Mouse (Mus musculus): Measurements from ENCODE around the gene Gm10306. TPM values are rescaled to one million over a fixed set of nuclear protein-coding genes. Genes with fewer than 3 reads are reported as not detected.

Gene Gm10306
- total and polyA plus RNA-seq, 3 experiments: 0.68 TPM; not detected in 2

- peak overlapping the region; percentile 84 for H3K4me2 ChIP-seq (ENCODE audit: insufficient read depth, low read depth, poor library complexity, severe bottlenecking)
- peaks cover 41% of the 10 kb centered on the region for H3K79me2 ChIP-seq (replicated peaks; ENCODE audit: control insufficient read depth, extremely low read depth, insufficient read depth, poor library complexity, severe bottlenecking)
- H3K36me3 ChIP-seq (replicated peaks in 1 of 2; ENCODE audit: control insufficient read depth in 1 of 2, insufficient read depth in 1 of 2, low read length in 1 of 2): peaks cover 0 to 7% of the 10 kb centered on the region in 2 experiments
- H3K27ac ChIP-seq (ENCODE audit: insufficient read depth, low read depth): no peak overlapping the region
- H3K4me3 ChIP-seq (replicated peaks in 1 of 3; ENCODE audit: low read depth in 2 of 3, low read length in 2 of 3, poor library complexity in 1 of 3): peak overlapping the region in 2 of 3 experiments; percentile 33 to 44
- in situ Hi-C loops (cut with MboI; ENCODE audit: low pct_ligation_motif_present, low pct_unique_long_range_greater_than_20kb, low sequenced_read_pairs): no loop called here
- dilution Hi-C loops (cut with MboI; ENCODE audit: extremely low pct_ligation_motif_present, extremely low pct_unique_long_range_greater_than_20kb, low sequenced_read_pairs): no loop called here
- H3K9ac ChIP-seq (ENCODE audit: insufficient read depth, low read depth): 0 out of 2 replicates have a peak overlapping the region, but pooled peaks have one; percentile 85
- TF ChIP-seq CTCF (conservative IDR thresholded peaks at IDR 0.05 in 1 of 2, IDR thresholded peaks at IDR 0.05 in 1 of 2; ENCODE audit: low read depth in 2 of 2, low read length in 2 of 2) (peak in 1 of 2 experiments; percentile 54; a peak in 2 of 4 replicates), CHD2 (IDR thresholded peaks at IDR 0.05; ENCODE audit: low read length) (no peak)
- no peaks in the 10 kb centered on the region for H3K9me3 ChIP-seq (replicated peaks; ENCODE audit: low read length)
- H3K4me1 ChIP-seq (ENCODE audit: control insufficient read depth in 1 of 2, insufficient read depth in 2 of 2): peaks cover 3 to 26% of the 10 kb centered on the region in 2 experiments; a peak in 3 of 4 replicates
- no peaks in the 10 kb centered on the region for H3K27me3 ChIP-seq (replicated peaks)
- peak; percentile 22 for DNase-seq (ENCODE audit: extremely low read depth)
Measured at GRCm38 (mm10) chr4:94601395-94601794, 45.0 kb downstream of the Gm10306 start.

GRCm38 (mm10) chr4:94602496-94603030, 46.2 kb downstream of the Gm10306 start:
- TF ChIP-seq IRF4 (IDR thresholded peaks at IDR 0.05; ENCODE audit: low read depth, low read length) (no peak), SIN3A (IDR thresholded peaks at IDR 0.05; ENCODE audit: low read length) (peak; percentile 46; the same call in 1 of the 2 replicates)
- peak overlapping the region; percentile 30; the same call in 1 of the 2 replicates for H3K27ac ChIP-seq (ENCODE audit: insufficient read depth, low read depth)
- peak overlapping the region; percentile 84 for H3K4me2 ChIP-seq (ENCODE audit: insufficient read depth, low read depth, poor library complexity, severe bottlenecking)
- peak overlapping the region; percentile 94 to 98 (median 96) for H3K4me3 ChIP-seq (replicated peaks in 1 of 3; ENCODE audit: low read depth in 2 of 3, low read length in 2 of 3, poor library complexity in 1 of 3)
- H3K9me3 ChIP-seq (replicated peaks; ENCODE audit: low read length): no peaks in the 10 kb centered on the region
- no peak for DNase-seq (ENCODE audit: extremely low read depth)
- H3K9ac ChIP-seq (ENCODE audit: insufficient read depth, low read depth): peak overlapping the region; percentile 85
- H3K79me2 ChIP-seq (replicated peaks; ENCODE audit: control insufficient read depth, extremely low read depth, insufficient read depth, poor library complexity, severe bottlenecking): peaks cover 39% of the 10 kb centered on the region
- dilution Hi-C loops (cut with MboI; ENCODE audit: extremely low pct_ligation_motif_present, extremely low pct_unique_long_range_greater_than_20kb, low sequenced_read_pairs): no loop called here
- in situ Hi-C loops (cut with MboI; ENCODE audit: low pct_ligation_motif_present, low pct_unique_long_range_greater_than_20kb, low sequenced_read_pairs): no loop called here
- H3K27me3 ChIP-seq (replicated peaks): no peaks in the 10 kb centered on the region
- H3K4me1 ChIP-seq (ENCODE audit: control insufficient read depth in 1 of 2, insufficient read depth in 2 of 2): peaks cover 3 to 26% of the 10 kb centered on the region in 2 experiments; a peak in 3 of 4 replicates
- H3K36me3 ChIP-seq (replicated peaks in 1 of 2; ENCODE audit: control insufficient read depth in 1 of 2, insufficient read depth in 1 of 2, low read length in 1 of 2): peaks cover 0 to 5% of the 10 kb centered on the region in 2 experiments

- dilution Hi-C loops (cut with MboI; ENCODE audit: extremely low pct_ligation_motif_present, extremely low pct_unique_long_range_greater_than_20kb, low sequenced_read_pairs): no loop called here
- H3K36me3 ChIP-seq (replicated peaks in 1 of 2; ENCODE audit: control insufficient read depth in 1 of 2, insufficient read depth in 1 of 2, low read length in 1 of 2): peaks cover 0 to 3% of the 10 kb centered on the region in 2 experiments
- peaks cover 3 to 26% of the 10 kb centered on the region in 2 experiments; a peak in 3 of 4 replicates for H3K4me1 ChIP-seq (ENCODE audit: control insufficient read depth in 1 of 2, insufficient read depth in 2 of 2)
- in situ Hi-C loops (cut with MboI; ENCODE audit: low pct_ligation_motif_present, low pct_unique_long_range_greater_than_20kb, low sequenced_read_pairs): no loop called here
- H3K9ac ChIP-seq (ENCODE audit: insufficient read depth, low read depth): peak within 1 kb of the TSS; percentile 85
- H3K4me2 ChIP-seq (ENCODE audit: insufficient read depth, low read depth, poor library complexity, severe bottlenecking): peak within 1 kb of the TSS; percentile 85
- peak within 1 kb of the TSS; percentile 57 for H3K27ac ChIP-seq (ENCODE audit: insufficient read depth, low read depth)
- H3K4me3 ChIP-seq (replicated peaks in 1 of 3; ENCODE audit: low read depth in 2 of 3, low read length in 2 of 3, poor library complexity in 1 of 3): peak within 1 kb of the TSS; percentile 94 to 98 (median 96)
- H3K79me2 ChIP-seq (replicated peaks; ENCODE audit: control insufficient read depth, extremely low read depth, insufficient read depth, poor library complexity, severe bottlenecking): peaks cover 33% of the 10 kb centered on the region
- DNase-seq (ENCODE audit: extremely low read depth): peak; percentile 88
- H3K27me3 ChIP-seq (replicated peaks): no peaks in the 10 kb centered on the region
- H3K9me3 ChIP-seq (replicated peaks; ENCODE audit: low read length): no peaks in the 10 kb centered on the region
- TF ChIP-seq CTCF (conservative IDR thresholded peaks at IDR 0.05 in 1 of 2, IDR thresholded peaks at IDR 0.05 in 1 of 2; ENCODE audit: low read depth in 2 of 2, low read length in 2 of 2) (no peak), MAFK (IDR thresholded peaks at IDR 0.05; ENCODE audit: insufficient replicate concordance, low read length) (peak; percentile 51; the same call in 1 of the 2 replicates), RAD21 (IDR thresholded peaks at IDR 0.05; ENCODE audit: low read depth, low read length) (no peak), ZC3H11A (IDR thresholded peaks at IDR 0.05; ENCODE audit: low read depth, low read length) (no peak), SMC3 (IDR thresholded peaks at IDR 0.05; ENCODE audit: low read depth, low read length) (no peak), TCF12 (IDR thresholded peaks at IDR 0.05; ENCODE audit: low read depth, low read length) (peak; percentile 53; the same call in 1 of the 2 replicates), ELF1 (IDR thresholded peaks at IDR 0.05; ENCODE audit: low read depth, low read length) (peak; percentile 91), SIN3A (IDR thresholded peaks at IDR 0.05; ENCODE audit: low read length) (peak; percentile 47; the same call in 1 of the 2 replicates), POLR2A (IDR thresholded peaks at IDR 0.05; ENCODE audit: low read depth, low read length) (peak; percentile 71), NRF1 (IDR thresholded peaks at IDR 0.05; ENCODE audit: low read depth, low read length) (peak; percentile 38; the same call in 1 of the 2 replicates), USF2 (conservative IDR thresholded peaks at IDR 0.05; ENCODE audit: low read depth, low read length) (no peak), MEF2A (IDR thresholded peaks at IDR 0.05; ENCODE audit: borderline replicate concordance, low read depth, low read length) (no peak), MAZ (IDR thresholded peaks at IDR 0.05; ENCODE audit: low read depth, low read length) (no peak), ZMIZ1 (IDR thresholded peaks at IDR 0.05; ENCODE audit: low read depth, low read length) (no peak; the same call in 1 of the 2 replicates), HCFC1 (IDR thresholded peaks at IDR 0.05; ENCODE audit: low read depth, low read length) (peak; percentile 93), ETS1 (conservative IDR thresholded peaks at IDR 0.05; ENCODE audit: low read depth, low read length) (no peak; the same call in 1 of the 2 replicates), NELFE (IDR thresholded peaks at IDR 0.05; ENCODE audit: low read depth, low read length) (peak; percentile 58; the same call in 1 of the 2 replicates), PAX5 (IDR thresholded peaks at IDR 0.05; ENCODE audit: low read length) (no peak), KAT2A (IDR thresholded peaks at IDR 0.05; ENCODE audit: insufficient replicate concordance, low read length) (peak; percentile 94; the same call in 1 of the 2 replicates), USF1 (IDR thresholded peaks at IDR 0.05; ENCODE audit: low read depth, low read length) (peak; percentile 14), MAX (IDR thresholded peaks at IDR 0.05; ENCODE audit: low read length) (no peak)
Measured at GRCm38 (mm10) chr4:94603031-94603629, 46.8 kb downstream of the Gm10306 start, which contains the start of gene Plaa. Plaa (minus strand) TSS chr4:94603244.
